Mouse (Mus musculus): ENCODE results near the gene Dars2. TPM values are rescaled to one million over a fixed set of nuclear protein-coding genes. Genes with fewer than 3 reads are reported as not detected.

The Dars2 gene
- polyA plus RNA-seq, 1 experiment from 2014 or later, result 29.5 TPM

- Histone ChIP-seq H3K9ac (no peak overlapping the region), H3K4me2 (replicated peaks) (no peak overlapping the region), H3K9me3 (replicated peaks) (no peaks in the 10 kb centered on the region), H3K36me3 (peaks cover 44% of the 10 kb centered on the region), H3K4me1 (0 out of 2 replicates have a peak, but pooled peaks cover 6% of the 10 kb centered on the region), H3K27ac (replicated peaks) (no peak overlapping the region), H3K27me3 (no peaks in the 10 kb centered on the region), H3K4me3 (replicated peaks) (no peak overlapping the region)
- no peak for ATAC-seq (ENCODE audit: insufficient number of reproducible peaks, low FRiP score, low TSS enrichment, low read depth)
- 88% methylated on average over 7 of the region's 7 CpGs for WGBS
Measured at GRCm38 (mm10) chr1:161041261-161042020, 29.0 kb downstream of the Dars2 start.

- H3K36me3 ChIP-seq, result peaks cover 38% of the 10 kb centered on the region
- H3K27me3 ChIP-seq, result no peaks in the 10 kb centered on the region
- H3K4me2 ChIP-seq (replicated peaks), result no peak overlapping the region
- no peaks in the 10 kb centered on the region for H3K9me3 ChIP-seq (replicated peaks)
- H3K4me1 ChIP-seq, result 0 out of 2 replicates have a peak, but pooled peaks cover 6% of the 10 kb centered on the region
- no peak overlapping the region for H3K9ac ChIP-seq
- ATAC-seq (ENCODE audit: insufficient number of reproducible peaks, low FRiP score, low TSS enrichment, low read depth), result no peak
- peak overlapping the region; percentile 69 for H3K27ac ChIP-seq (replicated peaks)
- H3K4me3 ChIP-seq (replicated peaks), result no peak overlapping the region
Measured at GRCm38 (mm10) chr1:161040855-161041254, 29.6 kb downstream of the Dars2 start.

- no peak for ATAC-seq (ENCODE audit: insufficient number of reproducible peaks, low FRiP score, low TSS enrichment, low read depth)
Measured at GRCm38 (mm10) chr1:161040426-161040770, 30.1 kb downstream of the Dars2 start.

GRCm38 (mm10) chr1:161039741-161040425 lies 30.6 kb downstream of the Dars2 start:
- Histone ChIP-seq H3K9ac (no peak overlapping the region), H3K9me3 (replicated peaks) (no peaks in the 10 kb centered on the region), H3K27me3 (no peaks in the 10 kb centered on the region), H3K4me1 (0 out of 2 replicates have a peak, but pooled peaks cover 6% of the 10 kb centered on the region), H3K27ac (replicated peaks) (peak overlapping the region; percentile 69), H3K4me3 (replicated peaks) (no peak overlapping the region), H3K4me2 (replicated peaks) (no peak overlapping the region), H3K36me3 (peaks cover 29% of the 10 kb centered on the region)
- WGBS, result 15% methylated on average over 3 of the region's 3 CpGs
- ATAC-seq (ENCODE audit: insufficient number of reproducible peaks, low FRiP score, low TSS enrichment, low read depth), result 0 out of 2 replicates have a peak, but pooled peaks have one; percentile 46

More at GRCm38 (mm10) chr1:161040426-161040770, 30.1 kb downstream of the Dars2 start:
- H3K4me2 ChIP-seq (replicated peaks), result no peak overlapping the region
- no peaks in the 10 kb centered on the region for H3K27me3 ChIP-seq
- peaks cover 34% of the 10 kb centered on the region for H3K36me3 ChIP-seq
- no peak overlapping the region for H3K9ac ChIP-seq
- H3K27ac ChIP-seq (replicated peaks), result peak overlapping the region; percentile 69
- H3K4me3 ChIP-seq (replicated peaks), result no peak overlapping the region
- 59% methylated on average over 1 of the region's 1 CpGs for WGBS
- H3K4me1 ChIP-seq, result 0 out of 2 replicates have a peak, but pooled peaks cover 6% of the 10 kb centered on the region
- no peaks in the 10 kb centered on the region for H3K9me3 ChIP-seq (replicated peaks)

GRCm38 (mm10) chr1:161038968-161039721 lies 31.3 kb downstream of the Dars2 start:
- Histone ChIP-seq H3K4me3 (replicated peaks) (no peak overlapping the region), H3K9me3 (replicated peaks) (no peaks in the 10 kb centered on the region), H3K9ac (no peak overlapping the region), H3K4me2 (replicated peaks) (no peak overlapping the region), H3K27me3 (no peaks in the 10 kb centered on the region), H3K4me1 (0 out of 2 replicates have a peak, but pooled peaks cover 6% of the 10 kb centered on the region), H3K27ac (replicated peaks) (peak overlapping the region; percentile 69), H3K36me3 (peaks cover 27% of the 10 kb centered on the region)
- ATAC-seq (ENCODE audit: insufficient number of reproducible peaks, low FRiP score, low TSS enrichment, low read depth), result no peak
- WGBS, result 12% methylated on average over 3 of the region's 3 CpGs

GRCm38 (mm10) chr1:161038004-161038403 lies 32.5 kb downstream of the Dars2 start:
- peak overlapping the region; percentile 63 for H3K4me2 ChIP-seq (replicated peaks)
- H3K4me1 ChIP-seq, result peaks cover 13% of the 10 kb centered on the region
- H3K9ac ChIP-seq, result no peak overlapping the region
- no peak for ATAC-seq (ENCODE audit: insufficient number of reproducible peaks, low FRiP score, low TSS enrichment, low read depth)
- H3K4me3 ChIP-seq (replicated peaks), result peak overlapping the region; percentile 80
- H3K9me3 ChIP-seq (replicated peaks), result no peaks in the 10 kb centered on the region
- H3K27me3 ChIP-seq, result no peaks in the 10 kb centered on the region
- 28% methylated on average over 3 of the region's 3 CpGs for WGBS
- H3K36me3 ChIP-seq, result peaks cover 27% of the 10 kb centered on the region
- H3K27ac ChIP-seq (replicated peaks), result 0 out of 2 replicates have a peak overlapping the region, but pooled peaks have one; percentile 7

GRCm38 (mm10) chr1:161037599-161037998 lies 32.9 kb downstream of the Dars2 start:
- Histone ChIP-seq H3K9me3 (replicated peaks) (no peaks in the 10 kb centered on the region), H3K27me3 (no peaks in the 10 kb centered on the region), H3K36me3 (peaks cover 27% of the 10 kb centered on the region), H3K4me3 (replicated peaks) (peak overlapping the region; percentile 80), H3K4me2 (replicated peaks) (peak overlapping the region; percentile 63), H3K4me1 (peaks cover 13% of the 10 kb centered on the region), H3K27ac (replicated peaks) (no peak overlapping the region), H3K9ac (no peak overlapping the region)
- 17% methylated on average over 3 of the region's 3 CpGs for WGBS
- no peak for ATAC-seq (ENCODE audit: insufficient number of reproducible peaks, low FRiP score, low TSS enrichment, low read depth)

GRCm38 (mm10) chr1:161037026-161037425 lies 33.4 kb downstream of the Dars2 start:
- H3K9me3 ChIP-seq (replicated peaks), result no peaks in the 10 kb centered on the region
- peak overlapping the region; percentile 98 for H3K27ac ChIP-seq (replicated peaks)
- peaks cover 13% of the 10 kb centered on the region for H3K4me1 ChIP-seq
- peak overlapping the region; percentile 80 for H3K4me3 ChIP-seq (replicated peaks)
- peaks cover 30% of the 10 kb centered on the region for H3K36me3 ChIP-seq
- WGBS, result 0% methylated on average over 1 of the region's 1 CpGs
- ATAC-seq (ENCODE audit: insufficient number of reproducible peaks, low FRiP score, low TSS enrichment, low read depth), result no peak
- peak overlapping the region; percentile 75 for H3K9ac ChIP-seq
- H3K4me2 ChIP-seq (replicated peaks), result peak overlapping the region; percentile 63
- no peaks in the 10 kb centered on the region for H3K27me3 ChIP-seq

GRCm38 (mm10) chr1:161036411-161036841 lies 34.0 kb downstream of the Dars2 start:
- Histone ChIP-seq H3K9ac (peak overlapping the region; percentile 75), H3K27ac (replicated peaks) (peak overlapping the region; percentile 98), H3K4me2 (replicated peaks) (peak overlapping the region; percentile 63), H3K4me3 (replicated peaks) (peak overlapping the region; percentile 80), H3K9me3 (replicated peaks) (no peaks in the 10 kb centered on the region), H3K4me1 (peaks cover 16% of the 10 kb centered on the region), H3K27me3 (no peaks in the 10 kb centered on the region), H3K36me3 (peaks cover 30% of the 10 kb centered on the region)
- ATAC-seq (ENCODE audit: insufficient number of reproducible peaks, low FRiP score, low TSS enrichment, low read depth), result no peak
- 1% methylated on average over 5 of the region's 5 CpGs for WGBS

GRCm38 (mm10) chr1:161035786-161036404 lies 34.6 kb downstream of the Dars2 start:
- no peaks in the 10 kb centered on the region for H3K9me3 ChIP-seq (replicated peaks)
- H3K4me2 ChIP-seq (replicated peaks), result peak overlapping the region; percentile 63
- H3K36me3 ChIP-seq, result peaks cover 34% of the 10 kb centered on the region
- peak overlapping the region; percentile 75 for H3K9ac ChIP-seq
- H3K4me1 ChIP-seq, result peaks cover 16% of the 10 kb centered on the region
- peak overlapping the region; percentile 80 for H3K4me3 ChIP-seq (replicated peaks)
- WGBS, result 0% methylated on average over 6 of the region's 6 CpGs
- ATAC-seq (ENCODE audit: insufficient number of reproducible peaks, low FRiP score, low TSS enrichment, low read depth), result no peak
- H3K27me3 ChIP-seq, result no peaks in the 10 kb centered on the region
- H3K27ac ChIP-seq (replicated peaks), result peak overlapping the region; percentile 98
